Mouse (Mus musculus) cerebellum, adult 11 months (tissue): Measurements from ENCODE around the gene Hoxc10.

Experiments
- DNase-seq: peaks from one replicate; pipeline ENCODE4 v3.0.0; 2022

The Hoxc10 gene

GRCm38 (mm10) chr15:102945185-102946077 is 21.2 kb upstream of the Hoxc10 start:
- no peak for DNase-seq

GRCm38 (mm10) chr15:102947276-102947675 is 19.3 kb upstream of the Hoxc10 start:
- DNase-seq, result no peak

GRCm38 (mm10) chr15:102948842-102949241 is 17.8 kb upstream of the Hoxc10 start:
- no peak for DNase-seq

GRCm38 (mm10) chr15:102949696-102950095 is 16.9 kb upstream of the Hoxc10 start:
- DNase-seq, result no peak

GRCm38 (mm10) chr15:102950877-102951276 is 15.7 kb upstream of the Hoxc10 start:
- DNase-seq, result no peak

GRCm38 (mm10) chr15:102953561-102953960 is 13.0 kb upstream of the Hoxc10 start:
- no peak for DNase-seq

- DNase-seq, result no peak
These were observed 12.2 kb upstream of the Hoxc10 start, which contains the start of gene Hoxc11 for GRCm38 (mm10) chr15:102954192-102955006. Hoxc11 (plus strand) TSS chr15:102954427.

- no peak for DNase-seq
These were observed 11.6 kb upstream of the Hoxc10 start for GRCm38 (mm10) chr15:102955007-102955382.

- no peak for DNase-seq
These were observed 10.6 kb upstream of the Hoxc10 start for GRCm38 (mm10) chr15:102955833-102956640.

- DNase-seq, result no peak
These were observed 9.7 kb upstream of the Hoxc10 start for GRCm38 (mm10) chr15:102956906-102957305.

- DNase-seq, result no peak
These were observed 6.9 kb upstream of the Hoxc10 start for GRCm38 (mm10) chr15:102959663-102960191.

GRCm38 (mm10) chr15:102961728-102962127 is 4.9 kb upstream of the Hoxc10 start:
- DNase-seq, result no peak

- DNase-seq, result no peak
These were observed 4.1 kb upstream of the Hoxc10 start for GRCm38 (mm10) chr15:102962492-102962891.

GRCm38 (mm10) chr15:102963259-102963658 is 3.3 kb upstream of the Hoxc10 start:
- DNase-seq, result no peak

- DNase-seq, result no peak
These were observed 2.6 kb upstream of the Hoxc10 start for GRCm38 (mm10) chr15:102963671-102964640.

GRCm38 (mm10) chr15:102965003-102965891 is 1.3 kb upstream of the Hoxc10 start:
- no peak for DNase-seq

- no peak for DNase-seq
These were observed 462 bp upstream of the Hoxc10 start for GRCm38 (mm10) chr15:102965892-102966775.

GRCm38 (mm10) chr15:102967312-102967510 is 615 bp downstream of the Hoxc10 start, which contains the start of gene Hoxc5:
Hoxc5 (plus strand) TSS chr15:102967443.
- no peak for DNase-seq
